20 mouse cellular contexts compared by ENCODE assay signal in genomic region chr5:4594562-4594961, GRCm38 (mm10).
"Had no signal": no experiment of that assay in that cellular context is flagged by ENCODE, and none has a peak within 500 bp of the region (broad histone marks: within the 10 kb centered on the region; RNA-seq: fewer than 3 reads in every experiment).

No protein-coding gene starts in this region.

- H3K4me1 ChIP-seq: kidney, embryonic 15.5 days; limb, embryonic 13.5 days; liver, embryonic 12.5 days; liver, embryonic 15.5 days; midbrain, embryonic 12.5 days; neural tube, embryonic 13.5 days; stomach, embryonic 15.5 days had no signal

- H3K9ac ChIP-seq: kidney, embryonic 15.5 days; limb, embryonic 13.5 days; liver, embryonic 12.5 days; liver, embryonic 15.5 days; lung, embryonic 14.5 days; midbrain, embryonic 12.5 days; neural tube, embryonic 13.5 days; stomach, embryonic 15.5 days had no signal

- H3K36me3 ChIP-seq: kidney, embryonic 15.5 days; limb, embryonic 10.5 days; limb, embryonic 13.5 days; liver, embryonic 12.5 days; liver, embryonic 15.5 days; midbrain, embryonic 12.5 days; neural tube, embryonic 13.5 days; stomach, embryonic 15.5 days had no signal

- H3K4me2 ChIP-seq: kidney, embryonic 15.5 days; limb, embryonic 13.5 days; liver, embryonic 12.5 days; liver, embryonic 15.5 days; lung, embryonic 14.5 days; midbrain, embryonic 12.5 days; neural tube, embryonic 13.5 days; stomach, embryonic 15.5 days had no signal

- ATAC-seq: inflammation-experienced regulatory T-cells, adult 6 months; intestine, embryonic 16.5 days; liver, embryonic 12.5 days; midbrain, embryonic 16.5 days had no signal

- H3K27ac ChIP-seq: kidney, embryonic 15.5 days; layer of hippocampus, adult 2 months; limb, embryonic 10.5 days; limb, embryonic 13.5 days; liver, embryonic 12.5 days; liver, embryonic 15.5 days; macrophage; midbrain, embryonic 12.5 days; neural tube, embryonic 13.5 days; stomach, embryonic 15.5 days had no signal

- H3K27me3 ChIP-seq: kidney, embryonic 15.5 days; limb, embryonic 13.5 days; liver, embryonic 12.5 days; liver, embryonic 15.5 days; midbrain, embryonic 12.5 days; neural tube, embryonic 13.5 days; stomach, embryonic 15.5 days had no signal

- H3K4me3 ChIP-seq: kidney, embryonic 15.5 days; layer of hippocampus, adult 2 months; limb, embryonic 10.5 days; limb, embryonic 13.5 days; liver, embryonic 12.5 days; liver, embryonic 15.5 days; midbrain, embryonic 12.5 days; myocyte; neural tube, embryonic 13.5 days; stomach, embryonic 15.5 days had no signal

- H3K9me3 ChIP-seq: kidney, embryonic 15.5 days; limb, embryonic 10.5 days; limb, embryonic 13.5 days; liver, embryonic 12.5 days; liver, embryonic 15.5 days; midbrain, embryonic 12.5 days; neural tube, embryonic 13.5 days; stomach, embryonic 15.5 days had no signal

- DNase-seq: layer of hippocampus, adult 9-11 months; right cerebral cortex, postnatal 25 days; spleen, adult 18-20 months; thymus, adult 18-20 months; thymus, postnatal 36 days had no signal
